Comparison of ENCODE assay signal across 9 mouse cellular contexts in genomic region chr7:65213216-65213925, GRCm38 (mm10). TPM values are rescaled to one million over a fixed set of nuclear protein-coding genes. Genes with fewer than 3 reads are reported as not detected.
DNase-seq lines count a peak whose midpoint lies in the region; TF ChIP-seq lines count a peak whose summit lies in the region.
"Had no signal": no experiment of that assay in that cellular context is flagged by ENCODE, and none has a peak within 500 bp of the region (broad histone marks: within the 10 kb centered on the region; RNA-seq: fewer than 3 reads in every experiment).

No protein-coding gene starts in this region.

- H3K4me3 ChIP-seq in testis, adult 2 months (ENCODE audit: control insufficient read depth, low read depth, low read length): peak overlapping the region; percentile 87
- H3K4me3 ChIP-seq: hindbrain, embryonic 15.5 days had no signal

- no peaks in the 10 kb centered on the region for H3K27me3 ChIP-seq in testis, adult 2 months (ENCODE audit: control insufficient read depth, insufficient read depth, low read length)
- H3K27me3 ChIP-seq: hindbrain, embryonic 15.5 days had no signal

- DNase-seq in cerebellum, postnatal 10 days: peak; percentile 19 to 33
- no peak for DNase-seq in cerebellum, adult 11 months
- DNase-seq in testis, postnatal 10 days (ENCODE audit: low spot score): no peak
- peak; percentile 18 for DNase-seq in large intestine, adult 2 months (ENCODE audit: low read depth, low spot score)
- DNase-seq in urinary bladder, postnatal 25 days (ENCODE audit: low spot score): peak; percentile 56
- no peak for DNase-seq in right cerebral cortex, postnatal 4 days
- no peak for DNase-seq in left cerebral cortex, adult 9 months (ENCODE audit: low spot score in 2 of 2)

- peak; percentile 57; the same call in 1 of the 2 replicates for TF ChIP-seq POLR2A in testis, adult 2 months (IDR thresholded peaks at IDR 0.05; ENCODE audit: control insufficient read depth, low read depth, low read length)

- H3K36me3 ChIP-seq in testis, adult 2 months (ENCODE audit: control insufficient read depth, insufficient read depth, low read length): no peaks in the 10 kb centered on the region
- H3K36me3 ChIP-seq: hindbrain, embryonic 15.5 days had no signal

- TF ChIP-seq CTCF in testis, adult 2 months (IDR thresholded peaks at IDR 0.05; ENCODE audit: control insufficient read depth, insufficient read depth, insufficient replicate concordance, low read depth, low read length): 0 out of 2 replicates have a peak, but pooled peaks have one; percentile 5

- H3K4me1 ChIP-seq in testis, adult 2 months (ENCODE audit: control insufficient read depth, insufficient read depth, low read length): peaks cover 27% of the 10 kb centered on the region
- H3K4me1 ChIP-seq: hindbrain, embryonic 15.5 days had no signal

- 41% methylated on average over 14 of the region's 14 CpGs for WGBS in large intestine, adult 2 months

- H3K27ac ChIP-seq in testis, adult 2 months (ENCODE audit: control insufficient read depth, insufficient read depth, low read depth, low read length): peak overlapping the region; percentile 97
- H3K27ac ChIP-seq: hindbrain, embryonic 15.5 days had no signal

RNA-seq across cellular contexts. Expression of gene Fam189a1, which starts 57.0 kb away (rescaled TPM):
- polyA plus RNA-seq in testis, adult 2 months (2012; rRNA removed): 1.1 and 1.5 TPM in 2 replicates
- 2.3 and 4.1 TPM in 2 replicates for polyA plus RNA-seq in large intestine, adult 2 months (2012; rRNA removed)

Comparison
In these comparisons a context has a peak if more than half of its experiments do, and no peak if none do; other contexts are left out.
1. DNase-seq: peak in cerebellum, postnatal 10 days (2 of 2), large intestine, adult 2 months (single experiment) and urinary bladder, postnatal 25 days (single experiment); none in cerebellum, adult 11 months (single experiment), testis, postnatal 10 days (single experiment), right cerebral cortex, postnatal 4 days (single experiment) and left cerebral cortex, adult 9 months (0 of 2).